Mouse (Mus musculus) cerebellum, adult 2 months (tissue): ENCODE results near the gene Mllt11. TPM values are rescaled to one million over a fixed set of nuclear protein-coding genes. Genes with fewer than 3 reads are reported as not detected.
A peak's percentile ranks its signal among the peaks of the same experiment; 100 is the strongest.

Source experiments
- DNase-seq, 2 experiments: peaks; one replicate each; pipeline ENCODE4 v3.0.0; 2021
- H3K27ac ChIP-seq: fragments of 200-500 bp; 2 replicates; pipeline ENCODE4 v1.5.1; 2012; ENCODE audit warnings: low read length, control low read depth, inconsistent platforms; ENCODE audit not compliant: insufficient read depth
- H3K27me3 ChIP-seq: fragments of 200-500 bp; 2 replicates; pipeline ENCODE4 v1.6.1; 2012; ENCODE audit warnings: inconsistent platforms, mild to moderate bottlenecking, low read length, moderate library complexity; ENCODE audit not compliant: control insufficient read depth, insufficient read depth
- H3K4me1 ChIP-seq: fragments of 200-500 bp; 2 replicates; pipeline ENCODE4 v1.6.1; 2011; ENCODE audit warnings: low read length; ENCODE audit not compliant: control insufficient read depth, insufficient read depth
- H3K4me3 ChIP-seq: fragments of 200-500 bp; replicated peaks from 2 replicates; pipeline ENCODE3; 2011; ENCODE audit warnings: mild to moderate bottlenecking, low read depth, low read length, control low read depth; ENCODE audit not compliant: insufficient read depth
- CTCF ChIP-seq: fragments of 200-500 bp; IDR thresholded peaks from 2 replicates; pipeline ENCODE4 v1.5.1; 2011; ENCODE audit warnings: low read depth, mild to moderate bottlenecking, control low read depth, low read length, moderate library complexity, borderline replicate concordance; ENCODE audit not compliant: insufficient read depth
- POLR2A ChIP-seq: fragments of 200-500 bp; IDR thresholded peaks from 2 replicates; pipeline ENCODE4 v1.6.1; 2011; ENCODE audit warnings: low read length, control low read depth, borderline replicate concordance; ENCODE audit not compliant: insufficient read depth
- WGBS: fragments of 180-500 bp; shearing (Covaris S2); methylation state at CpG from one replicate; pipeline ENCODE4 v1.1.7; 2018; 5-methylcytosine and 5-hydroxymethylcytosine counted together
- polyA plus RNA-seq: library from polyadenylated mRNA; depleted of rRNA; stranded (reverse); fragments of >200 nt; gene quantifications from 2 replicates; pipeline ENCODE4 v1.2.3, GENCODE M21; 2012

Mllt11 gene
- polyA plus RNA-seq, 1 experiment: 352 TPM

GRCm38 (mm10) chr3:95273471-95273870, 41.5 kb upstream of the Mllt11 start:
- Histone ChIP-seq H3K27ac (peak overlapping the region; percentile 95), H3K27me3 (no peaks in the 10 kb centered on the region), H3K4me1 (peaks cover 49% of the 10 kb centered on the region), H3K4me3 (no peak overlapping the region)
- peak; percentile 93 to 98 for DNase-seq
- 10% methylated on average over 5 of the region's 5 CpGs for WGBS
- TF ChIP-seq CTCF (no peak), POLR2A (no peak)

GRCm38 (mm10) chr3:95270766-95271364, 38.9 kb upstream of the Mllt11 start:
- 69% methylated on average over 12 of the region's 12 CpGs for WGBS
- Histone ChIP-seq H3K27ac (peak overlapping the region; percentile 59), H3K27me3 (no peaks in the 10 kb centered on the region), H3K4me1 (peaks cover 34% of the 10 kb centered on the region), H3K4me3 (no peak overlapping the region)
- no peak for DNase-seq
- TF ChIP-seq POLR2A: no peak
- no peak for TF ChIP-seq CTCF

DNA sequence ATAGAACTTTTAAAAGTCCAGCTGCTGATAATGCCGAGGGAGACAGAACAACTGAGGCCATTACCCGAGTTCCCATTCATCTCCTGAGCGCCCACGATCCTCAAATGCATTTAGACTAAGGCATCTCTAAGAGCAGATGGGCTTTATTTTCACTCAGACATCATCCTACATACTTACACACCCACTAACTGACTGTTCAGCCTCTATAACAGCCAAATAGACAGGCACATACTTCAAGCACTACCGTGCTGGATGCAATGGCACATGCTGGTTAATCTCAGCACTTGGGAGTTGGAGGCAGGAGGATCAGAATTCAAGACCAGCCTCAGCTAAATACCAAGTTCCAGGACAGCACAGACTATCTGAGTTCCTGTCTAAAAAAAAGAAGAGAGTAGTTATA, 37.8 kb upstream of the Mllt11 start:
- no peak for TF ChIP-seq POLR2A
- TF ChIP-seq CTCF: no peak
- H3K27ac ChIP-seq: no peak overlapping the region
- WGBS: 84% methylated on average over 5 of the region's 5 CpGs
- H3K4me3 ChIP-seq: no peak overlapping the region
- DNase-seq: no peak
- H3K4me1 ChIP-seq: peaks cover 28% of the 10 kb centered on the region
- H3K27me3 ChIP-seq: no peaks in the 10 kb centered on the region

- H3K4me1 ChIP-seq: peaks cover 14% of the 10 kb centered on the region
- H3K27me3 ChIP-seq: no peaks in the 10 kb centered on the region
- DNase-seq: no peak
- no peak overlapping the region for H3K4me3 ChIP-seq
- TF ChIP-seq CTCF: no peak
- no peak for TF ChIP-seq POLR2A
- no peak overlapping the region for H3K27ac ChIP-seq
Measured at GRCm38 (mm10) chr3:95267855-95268254, 35.9 kb upstream of the Mllt11 start.

GRCm38 (mm10) chr3:95266052-95266451, 34.1 kb upstream of the Mllt11 start:
- DNase-seq: no peak
- 92% methylated on average over 3 of the region's 3 CpGs for WGBS
- H3K4me1 ChIP-seq: peaks cover 5% of the 10 kb centered on the region; the same call in 1 of the 2 replicates
- TF ChIP-seq CTCF (no peak), POLR2A (no peak)
- H3K27ac ChIP-seq: no peak overlapping the region
- H3K27me3 ChIP-seq: no peaks in the 10 kb centered on the region
- no peak overlapping the region for H3K4me3 ChIP-seq

- Histone ChIP-seq H3K27ac (no peak overlapping the region), H3K4me1 (no peaks in the 10 kb centered on the region; the same call in 1 of the 2 replicates), H3K4me3 (no peak overlapping the region), H3K27me3 (no peaks in the 10 kb centered on the region)
- DNase-seq: no peak
- TF ChIP-seq CTCF (no peak), POLR2A (no peak)
- WGBS: 67% methylated on average over 1 of the region's 1 CpGs
Measured at GRCm38 (mm10) chr3:95264724-95265123, 32.8 kb upstream of the Mllt11 start.

GRCm38 (mm10) chr3:95263089-95263739, 31.2 kb upstream of the Mllt11 start:
- H3K27ac ChIP-seq: no peak overlapping the region
- TF ChIP-seq POLR2A: no peak
- peak; percentile 69 for TF ChIP-seq CTCF
- WGBS: 52% methylated on average over 11 of the region's 11 CpGs
- H3K4me3 ChIP-seq: no peak overlapping the region
- peak; percentile 55 to 70 for DNase-seq
- no peaks in the 10 kb centered on the region; the same call in 1 of the 2 replicates for H3K4me1 ChIP-seq
- H3K27me3 ChIP-seq: no peaks in the 10 kb centered on the region

DNA sequence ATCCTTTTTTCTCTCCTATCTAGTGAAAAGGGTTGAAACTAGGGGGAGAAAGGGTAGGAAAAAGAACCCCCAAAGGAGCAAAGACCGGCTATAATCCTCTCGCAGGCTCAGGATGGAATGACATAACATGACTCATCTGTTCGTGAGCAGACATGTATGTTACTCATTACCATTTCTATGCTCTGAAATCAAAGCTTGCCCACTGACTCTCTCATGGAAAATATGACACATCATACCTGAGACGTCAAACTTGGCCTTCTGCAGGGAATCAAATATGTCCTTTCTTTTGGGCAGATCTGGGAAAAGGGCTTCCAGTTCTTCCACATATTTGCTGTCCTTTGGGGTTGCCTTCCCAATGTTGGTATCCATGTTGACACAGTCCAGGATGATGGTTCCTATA, 30.0 kb upstream of the Mllt11 start:
- 94% methylated on average over 4 of the region's 4 CpGs for WGBS
- no peak overlapping the region for H3K27ac ChIP-seq

More for the DNA sequence above, 30.0 kb upstream of the Mllt11 start:
- Histone ChIP-seq H3K4me1 (no peaks in the 10 kb centered on the region), H3K4me3 (no peak overlapping the region), H3K27me3 (no peaks in the 10 kb centered on the region)
- DNase-seq: no peak
- TF ChIP-seq POLR2A: no peak
- TF ChIP-seq CTCF: no peak
